10 mouse cellular contexts compared by ENCODE assay signal in the genomic region with DNA sequence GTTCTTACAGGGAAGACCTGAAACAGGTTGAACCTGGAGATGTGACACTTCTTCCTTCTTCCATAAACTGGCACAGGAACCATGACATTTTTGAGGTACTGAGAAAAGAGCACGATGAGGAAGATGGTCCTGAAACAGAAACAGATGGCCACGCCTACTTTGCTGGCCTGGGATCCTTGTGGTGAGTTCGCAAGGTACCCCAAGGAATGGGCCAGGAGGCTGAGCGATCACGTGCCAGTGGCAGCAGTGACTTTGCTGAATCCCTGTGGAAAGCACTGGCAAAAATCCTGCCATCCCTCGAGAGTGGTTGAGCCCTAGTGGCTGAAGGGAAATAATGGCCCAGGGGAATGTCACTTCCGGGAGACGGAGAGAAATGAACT. TPM values are rescaled to one million over a fixed set of nuclear protein-coding genes. Genes with fewer than 3 reads are reported as not detected.
DNase-seq lines count a peak whose midpoint lies in the region; ATAC-seq lines count a peak whose summit lies in the region.
"Had no signal": no experiment of that assay in that cellular context is flagged by ENCODE, and none has a peak within 500 bp of the region (broad histone marks: within the 10 kb centered on the region; RNA-seq: fewer than 3 reads in every experiment).

No protein-coding gene starts in this region.

- peak overlapping the region; percentile 68; the same call in 1 of the 2 replicates for H3K9ac ChIP-seq in heart, embryonic 13.5 days
- H3K9ac ChIP-seq in hindbrain, embryonic 13.5 days, result no peak overlapping the region

- no peak for DNase-seq in heart, adult 9 months (ENCODE audit: low spot score in 2 of 2)
- peak; percentile 38 for DNase-seq in R1 (ENCODE audit: low read depth, low spot score)
- no peak for DNase-seq in midbrain, embryonic 10.5 days (ENCODE audit: low spot score)
- no peak for DNase-seq in testis, postnatal 10 days (ENCODE audit: low spot score)
- no peak for DNase-seq in kidney, adult 18-20 months
- DNase-seq in gastrocnemius, adult 8-10 months (ENCODE audit: low spot score in 2 of 2), result no peak

- H3K4me1 ChIP-seq in heart, embryonic 13.5 days, result peaks cover 9% of the 10 kb centered on the region
- H3K4me1 ChIP-seq in hindbrain, embryonic 13.5 days (replicated peaks), result peaks cover 12% of the 10 kb centered on the region
- peaks cover 15% of the 10 kb centered on the region for H3K4me1 ChIP-seq in midbrain, embryonic 10.5 days

- H3K27me3 ChIP-seq in heart, embryonic 13.5 days (replicated peaks), result no peaks in the 10 kb centered on the region
- H3K27me3 ChIP-seq in hindbrain, embryonic 13.5 days, result no peaks in the 10 kb centered on the region
- H3K27me3 ChIP-seq in midbrain, embryonic 10.5 days (ENCODE audit: low read depth, poor library complexity, severe bottlenecking), result no peaks in the 10 kb centered on the region

- no peak for ATAC-seq in heart, embryonic 13.5 days (ENCODE audit: extremely low read depth, insufficient number of reproducible peaks, low FRiP score, low TSS enrichment)
- no peak for ATAC-seq in hindbrain, embryonic 13.5 days (ENCODE audit: low FRiP score)

- no peak overlapping the region for H3K27ac ChIP-seq in heart, embryonic 13.5 days (replicated peaks)
- H3K27ac ChIP-seq in hindbrain, embryonic 13.5 days, result no peak overlapping the region
- H3K27ac ChIP-seq in midbrain, embryonic 10.5 days (replicated peaks), result no peak overlapping the region

- no peaks in the 10 kb centered on the region for H3K9me3 ChIP-seq in heart, embryonic 13.5 days
- H3K9me3 ChIP-seq in hindbrain, embryonic 13.5 days, result no peaks in the 10 kb centered on the region
- no peaks in the 10 kb centered on the region for H3K9me3 ChIP-seq in midbrain, embryonic 10.5 days (replicated peaks)

- H3K36me3 ChIP-seq in heart, embryonic 13.5 days, result no peaks in the 10 kb centered on the region
- H3K36me3 ChIP-seq in hindbrain, embryonic 13.5 days, result no peaks in the 10 kb centered on the region
- H3K36me3 ChIP-seq in midbrain, embryonic 10.5 days, result no peaks in the 10 kb centered on the region

- 35% methylated on average over 8 of the region's 8 CpGs for WGBS in heart, embryonic 13.5 days
- WGBS in hindbrain, embryonic 13.5 days, result 33% methylated on average over 8 of the region's 8 CpGs
- 42% methylated on average over 8 of the region's 8 CpGs for WGBS in midbrain, embryonic 10.5 days

- peak overlapping the region; percentile 38; the same call in 1 of the 2 replicates for H3K4me3 ChIP-seq in heart, embryonic 13.5 days
- H3K4me3 ChIP-seq in hindbrain, embryonic 13.5 days, result no peak overlapping the region
- H3K4me3 ChIP-seq in midbrain, embryonic 10.5 days, result peak overlapping the region; percentile 37; the same call in 1 of the 2 replicates

- H3K4me2 ChIP-seq in heart, embryonic 13.5 days, result peak overlapping the region; percentile 64
- peak overlapping the region; percentile 35 for H3K4me2 ChIP-seq in hindbrain, embryonic 13.5 days

RNA-seq across cellular contexts. Expression of a gene that starts 32.4 kb away (rescaled TPM):
- polyA plus RNA-seq in heart, embryonic 13.5 days (2015; fragmentation: Nextera tagmentation; extraction: Ambion mirVana), result 0.23 and 0.27 TPM in 2 replicates
- polyA plus RNA-seq in hindbrain, embryonic 13.5 days (2015; fragmentation: Nextera tagmentation; extraction: Ambion mirVana), result 0.56 and 0.57 TPM in 2 replicates
- 0.25 and 0.48 TPM in 2 replicates for polyA plus RNA-seq in midbrain, embryonic 10.5 days (2016; fragmentation: Nextera tagmentation; extraction: Ambion mirVana)
- not detected for total RNA-seq in gastrocnemius, adult 8-10 months (2022)

RNA-seq across cellular contexts. Expression of a gene that starts 35.9 kb away (rescaled TPM):
- polyA plus RNA-seq in heart, embryonic 13.5 days (2015; fragmentation: Nextera tagmentation; extraction: Ambion mirVana), result not detected in 2 replicates
- polyA plus RNA-seq in hindbrain, embryonic 13.5 days (2015; fragmentation: Nextera tagmentation; extraction: Ambion mirVana), result not detected in 2 replicates
- polyA plus RNA-seq in midbrain, embryonic 10.5 days (2016; fragmentation: Nextera tagmentation; extraction: Ambion mirVana), result not detected in 2 replicates
- total RNA-seq in gastrocnemius, adult 8-10 months (2022), result not detected
- total RNA-seq: adrenal gland, postnatal 36 days; layer of hippocampus, adult 18-20 months had no signal

RNA-seq across cellular contexts. Expression of a gene that starts 45.2 kb away (rescaled TPM):
- 9.4 and 11.2 TPM in 2 replicates for polyA plus RNA-seq in heart, embryonic 13.5 days (2015; fragmentation: Nextera tagmentation; extraction: Ambion mirVana)
- polyA plus RNA-seq in hindbrain, embryonic 13.5 days (2015; fragmentation: Nextera tagmentation; extraction: Ambion mirVana), result 12.5 and 14.5 TPM in 2 replicates
- 11.4 and 13.0 TPM in 2 replicates for polyA plus RNA-seq in midbrain, embryonic 10.5 days (2016; fragmentation: Nextera tagmentation; extraction: Ambion mirVana)
- total RNA-seq in gastrocnemius, adult 8-10 months (2022), result 1 to 10 TPM; 3.6 to 5.1 (median 4.9) TPM
